Mouse (Mus musculus) lung, postnatal 0 days (tissue): ENCODE measurements around the gene Gm49354. TPM values are rescaled to one million over a fixed set of nuclear protein-coding genes. Genes with fewer than 3 reads are reported as not detected.

Experiments used
- ATAC-seq: fragments of 200-750 bp; cut with Nextera tagmentation; 2 replicates; pipeline ENCODE4 v1.8.0; 2017; ENCODE audit warnings: moderate library complexity
- DNase-seq: peaks from one replicate; pipeline ENCODE4 v3.0.0-alpha.2; 2016; ENCODE audit warnings: low spot score
- H3K27ac ChIP-seq: fragments of 300-500 bp; sonication (generic); 2 replicates; pipeline ENCODE4 v1.5.1; 2014; ENCODE audit warnings: antibody characterized with exemption, mild to moderate bottlenecking, low read length, mixed read lengths
- H3K27me3 ChIP-seq: fragments of 300-500 bp; sonication (generic); replicated peaks from 2 replicates; pipeline ENCODE4 v1.6.1; 2014; ENCODE audit warnings: low read length, mixed read lengths; ENCODE audit not compliant: insufficient read depth
- H3K36me3 ChIP-seq: fragments of 300-500 bp; sonication (generic); 2 replicates; pipeline ENCODE4 v1.6.1; 2014; ENCODE audit warnings: low read length, mixed read lengths; ENCODE audit not compliant: insufficient read depth
- H3K4me1 ChIP-seq: fragments of 300-500 bp; sonication (generic); 2 replicates; pipeline ENCODE4 v1.6.1; 2014; ENCODE audit warnings: antibody characterized with exemption, low read depth, low read length, mixed read lengths; ENCODE audit not compliant: insufficient read depth
- H3K4me2 ChIP-seq: fragments of 300-500 bp; sonication (generic); replicated peaks from 2 replicates; pipeline ENCODE4 v1.6.1; 2014; ENCODE audit warnings: low read depth, mild to moderate bottlenecking, low read length, moderate library complexity, mixed read lengths
- H3K4me3 ChIP-seq: fragments of 300-500 bp; sonication (generic); 2 replicates; pipeline ENCODE4 v1.5.1; 2014; ENCODE audit warnings: low read depth, low read length
- H3K9ac ChIP-seq: fragments of 300-500 bp; sonication (generic); replicated peaks from 2 replicates; pipeline ENCODE4 v1.6.1; 2014; ENCODE audit warnings: low read depth, mild to moderate bottlenecking
- H3K9me3 ChIP-seq: fragments of 300-500 bp; sonication (generic); 2 replicates; pipeline ENCODE4 v1.6.1; 2016; ENCODE audit warnings: low read length, mixed read lengths
- CTCF ChIP-seq: IDR thresholded peaks from 2 replicates; pipeline ENCODE4 v1.5.1; 2016; ENCODE audit warnings: antibody characterized with exemption, mild to moderate bottlenecking
- EP300 ChIP-seq: IDR thresholded peaks from 2 replicates; pipeline ENCODE4 v1.6.1; 2016; ENCODE audit warnings: antibody characterized with exemption, mild to moderate bottlenecking, control low read depth
- WGBS: fragments of 180-500 bp; shearing (Covaris S2); extraction: QIAGEN DNeasy Blood & Tissue Kit; methylation state at CpG from one replicate; pipeline ENCODE4 v1.1.7; 2014; 5-methylcytosine and 5-hydroxymethylcytosine counted together
- polyA plus RNA-seq: library from polyadenylated mRNA; unstranded; fragments of >200 nt; fragmentation: Nextera tagmentation; extraction: Ambion mirVana; gene quantifications from 2 replicates; pipeline ENCODE4 v1.2.1, GENCODE M21; 2015

Gene Gm49354
- polyA plus RNA-seq: not detected in 2 replicates

GRCm38 (mm10) chr13:59782145-59782544 lies at the start of gene Gm49354:
TSS of gene Gm49354 (minus strand) at chr13:59782245.
- no peak within 1 kb of the TSS for H3K27ac ChIP-seq
- H3K4me2 ChIP-seq: no peak within 1 kb of the TSS
- no peak within 1 kb of the TSS for H3K9ac ChIP-seq
- H3K27me3 ChIP-seq: no peaks in the 10 kb centered on the region
- H3K9me3 ChIP-seq: no peaks in the 10 kb centered on the region
- peaks cover 68% of the 10 kb centered on the region for H3K36me3 ChIP-seq
- no peaks in the 10 kb centered on the region; the same call in 1 of the 2 replicates for H3K4me1 ChIP-seq
- no peak within 1 kb of the TSS for H3K4me3 ChIP-seq
- TF ChIP-seq EP300: no peak
- TF ChIP-seq CTCF: no peak
- ATAC-seq: no peak
- no peak for DNase-seq
- 83% methylated on average over 7 of the region's 7 CpGs for WGBS

- no peaks in the 10 kb centered on the region; the same call in 1 of the 2 replicates for H3K4me1 ChIP-seq
- ATAC-seq (no peak), DNase-seq (no peak)
- H3K4me2 ChIP-seq: no peak overlapping the region
- H3K36me3 ChIP-seq: no peaks in the 10 kb centered on the region
- H3K9me3 ChIP-seq: no peaks in the 10 kb centered on the region
- H3K27me3 ChIP-seq: no peaks in the 10 kb centered on the region
- no peak overlapping the region for H3K27ac ChIP-seq
- H3K9ac ChIP-seq: no peak overlapping the region
- no peak for TF ChIP-seq EP300
- TF ChIP-seq CTCF: no peak
- no peak overlapping the region for H3K4me3 ChIP-seq
Observed at GRCm38 (mm10) chr13:59825966-59826365, 43.9 kb upstream of the Gm49354 start.

- ATAC-seq (peak; percentile 98), DNase-seq (peak; percentile 98)
- Histone ChIP-seq H3K36me3 (no peaks in the 10 kb centered on the region), H3K4me2 (peak within 1 kb of the TSS; percentile 68), H3K4me3 (peak within 1 kb of the TSS; percentile 96), H3K9ac (peak within 1 kb of the TSS; percentile 96), H3K27ac (peak within 1 kb of the TSS; percentile 98), H3K4me1 (peaks cover 16% of the 10 kb centered on the region; the same call in 1 of the 2 replicates), H3K27me3 (no peaks in the 10 kb centered on the region), H3K9me3 (no peaks in the 10 kb centered on the region)
- TF ChIP-seq EP300 (no peak), CTCF (no peak)
- under 1% methylated on average over 95 of the region's 100 CpGs for WGBS
Observed at GRCm38 (mm10) chr13:59822507-59823462, 40.7 kb upstream of the Gm49354 start, which contains the start of gene Tut7. TSS of gene Tut7 (minus strand) at chr13:59823147.

GRCm38 (mm10) chr13:59820836-59821235 lies 38.8 kb upstream of the Gm49354 start:
- Histone ChIP-seq H3K9ac (no peak overlapping the region), H3K4me3 (peak overlapping the region; percentile 96; the same call in 1 of the 2 replicates)

GRCm38 (mm10) chr13:59820114-59820513 lies 38.1 kb upstream of the Gm49354 start:
- ATAC-seq: no peak
- Histone ChIP-seq H3K4me3 (peak overlapping the region; percentile 96), H3K27me3 (no peaks in the 10 kb centered on the region), H3K9ac (no peak overlapping the region), H3K27ac (no peak overlapping the region), H3K4me2 (peak overlapping the region; percentile 68), H3K36me3 (peaks cover 15% of the 10 kb centered on the region), H3K9me3 (no peaks in the 10 kb centered on the region), H3K4me1 (peaks cover 16% of the 10 kb centered on the region; the same call in 1 of the 2 replicates)
- no peak for DNase-seq
- 52% methylated on average over 4 of the region's 4 CpGs for WGBS
- TF ChIP-seq EP300 (no peak), CTCF (no peak)

More at GRCm38 (mm10) chr13:59820836-59821235, 38.8 kb upstream of the Gm49354 start:
- H3K36me3 ChIP-seq: peaks cover 7% of the 10 kb centered on the region; the same call in 1 of the 2 replicates
- peak overlapping the region; percentile 68 for H3K4me2 ChIP-seq
- no peaks in the 10 kb centered on the region for H3K9me3 ChIP-seq
- ATAC-seq: no peak
- H3K27ac ChIP-seq: no peak overlapping the region
- H3K27me3 ChIP-seq: no peaks in the 10 kb centered on the region
- 60% methylated on average over 3 of the region's 3 CpGs for WGBS
- H3K4me1 ChIP-seq: peaks cover 16% of the 10 kb centered on the region; the same call in 1 of the 2 replicates
- DNase-seq: peak; percentile 33
- no peak for TF ChIP-seq CTCF
- no peak for TF ChIP-seq EP300

- H3K4me3 ChIP-seq: no peak overlapping the region
- WGBS: 86% methylated on average over 4 of the region's 4 CpGs
- no peaks in the 10 kb centered on the region for H3K9me3 ChIP-seq
- H3K27me3 ChIP-seq: no peaks in the 10 kb centered on the region
- no peak overlapping the region for H3K9ac ChIP-seq
- TF ChIP-seq CTCF: no peak
- TF ChIP-seq EP300: no peak
- H3K4me1 ChIP-seq: peaks cover 16% of the 10 kb centered on the region; the same call in 1 of the 2 replicates
- no peak overlapping the region for H3K27ac ChIP-seq
- H3K36me3 ChIP-seq: peaks cover 36% of the 10 kb centered on the region
- no peak overlapping the region for H3K4me2 ChIP-seq
- no peak for ATAC-seq
- DNase-seq: no peak
Observed at GRCm38 (mm10) chr13:59817352-59817751, 35.3 kb upstream of the Gm49354 start.
